Comparison of ENCODE assay signal across 18 mouse cellular contexts in the genomic region with DNA sequence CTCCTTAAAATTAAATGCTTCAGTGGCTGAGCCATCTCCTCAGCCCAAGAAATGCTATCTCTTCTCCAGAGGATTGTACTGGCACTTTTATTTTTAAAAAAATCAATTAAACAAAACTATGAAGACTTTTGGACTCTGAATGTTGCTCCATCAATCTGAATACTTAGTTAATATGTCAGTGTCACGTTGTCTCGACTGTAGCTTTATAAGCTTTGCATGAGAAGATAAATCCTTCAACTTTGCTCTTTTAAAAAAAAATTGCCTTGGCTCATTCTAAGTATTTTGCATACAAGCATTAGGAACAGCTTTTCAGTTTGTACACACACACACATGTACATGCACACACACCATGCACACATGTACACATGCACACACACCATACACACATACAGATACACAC. TPM values are rescaled to one million over a fixed set of nuclear protein-coding genes. Genes with fewer than 3 reads are reported as not detected.
"Had no signal": no experiment of that assay in that cellular context is flagged by ENCODE, and none has a peak within 500 bp of the region (broad histone marks: within the 10 kb centered on the region; RNA-seq: fewer than 3 reads in every experiment).

No protein-coding gene starts in this region.

- H3K4me3 ChIP-seq: neural tube, embryonic 15.5 days; stomach, embryonic 15.5 days had no signal

- H3K36me3 ChIP-seq: neural tube, embryonic 15.5 days; stomach, embryonic 15.5 days had no signal

- H3K9ac ChIP-seq: neural tube, embryonic 15.5 days; stomach, embryonic 15.5 days had no signal

- H3K27me3 ChIP-seq: neural tube, embryonic 15.5 days; stomach, embryonic 15.5 days had no signal

- DNase-seq: retina, postnatal 1 day; right cerebral cortex, adult 18-20 months; right cerebral cortex, postnatal 14 days; right cerebral cortex, postnatal 25 days; right cerebral cortex, postnatal 4 days; spleen, adult 18-20 months; thymus, adult 18-20 months; thymus, adult 2 months; thymus, postnatal 14 days; thymus, postnatal 25 days; thymus, postnatal 36 days; thymus, postnatal 4 days had no signal

- H3K4me2 ChIP-seq: neural tube, embryonic 15.5 days; stomach, embryonic 15.5 days had no signal

- H3K27ac ChIP-seq: neural tube, embryonic 15.5 days; stomach, embryonic 15.5 days; stomach, postnatal 0 days had no signal

- H3K9me3 ChIP-seq: neural tube, embryonic 15.5 days; stomach, embryonic 15.5 days had no signal

- H3K4me1 ChIP-seq: stomach, embryonic 15.5 days had no signal

RNA-seq across cellular contexts. Expression of a gene that starts 3.1 kb away (rescaled TPM):
- polyA plus RNA-seq: small intestine, adult 2 months; spleen, adult 2 months; stomach, embryonic 14.5 days; stomach, embryonic 15.5 days; stomach, postnatal 0 days had no signal
